Mouse (Mus musculus): ENCODE data around the gene Prtn3.
A peak's percentile ranks its signal among the peaks of the same experiment; 100 is the strongest.

The Prtn3 gene

GRCm38 (mm10) chr10:79855558-79856184 lies 18.6 kb upstream of the Prtn3 start:
- DNase-seq: peak; percentile 69

GRCm38 (mm10) chr10:79856280-79856679 lies 18.0 kb upstream of the Prtn3 start:
- no peak for DNase-seq

GRCm38 (mm10) chr10:79856704-79857451 lies 17.4 kb upstream of the Prtn3 start:
- DNase-seq: no peak

- peak; percentile 92 for DNase-seq
Observed at GRCm38 (mm10) chr10:79857452-79857811, 16.8 kb upstream of the Prtn3 start.

- DNase-seq: no peak
Observed at GRCm38 (mm10) chr10:79857894-79858293, 16.4 kb upstream of the Prtn3 start.

GRCm38 (mm10) chr10:79858416-79859074 lies 15.7 kb upstream of the Prtn3 start:
- peak; percentile 67 for DNase-seq

GRCm38 (mm10) chr10:79859116-79859515 lies 15.2 kb upstream of the Prtn3 start:
- DNase-seq: no peak

- DNase-seq: no peak
Observed at GRCm38 (mm10) chr10:79860079-79860911, 14.0 kb upstream of the Prtn3 start.

- no peak for DNase-seq
Observed at GRCm38 (mm10) chr10:79861230-79862048, 12.8 kb upstream of the Prtn3 start.

- no peak for DNase-seq
Observed at GRCm38 (mm10) chr10:79862049-79862788, 12.1 kb upstream of the Prtn3 start.

- no peak for DNase-seq
Observed at GRCm38 (mm10) chr10:79862925-79863324, 11.4 kb upstream of the Prtn3 start.

- DNase-seq: no peak
Observed at GRCm38 (mm10) chr10:79864351-79865188, 9.7 kb upstream of the Prtn3 start.

GRCm38 (mm10) chr10:79865189-79865601 lies 9.1 kb upstream of the Prtn3 start:
- DNase-seq: no peak

GRCm38 (mm10) chr10:79865801-79866295 lies 8.4 kb upstream of the Prtn3 start:
- no peak for DNase-seq

- DNase-seq: no peak
Observed at GRCm38 (mm10) chr10:79866601-79867000, 7.7 kb upstream of the Prtn3 start.

GRCm38 (mm10) chr10:79871845-79872244 lies 2.4 kb upstream of the Prtn3 start:
- no peak for DNase-seq

- no peak for DNase-seq
Observed at GRCm38 (mm10) chr10:79872862-79873261, 1.4 kb upstream of the Prtn3 start.

- no peak for DNase-seq
Observed at GRCm38 (mm10) chr10:79873313-79873712, 963 bp upstream of the Prtn3 start.

- DNase-seq: no peak
Observed at GRCm38 (mm10) chr10:79873715-79874289, 474 bp upstream of the Prtn3 start.

GRCm38 (mm10) chr10:79877174-79877573 lies 2.9 kb downstream of the Prtn3 start:
- no peak for DNase-seq
